Mouse (Mus musculus) E14TG2a.4 (cell line): ENCODE data around the gene Nxpe3.
"Not testable (repeated sequence)": the region's sequence is repeated elsewhere in the genome, so short reads cannot be mapped to it uniquely, and the experiment has no call there.

Source experiments
- H3K27me3 ChIP-seq: 2 replicates; pipeline ENCODE4 v1.6.1; 2014; ENCODE audit warnings: low read length, control low read depth; ENCODE audit not compliant: insufficient read depth
- H3K36me3 ChIP-seq: 2 replicates; pipeline ENCODE4 v1.6.1; 2014; ENCODE audit warnings: low read length, control low read depth; ENCODE audit not compliant: insufficient read depth
- H3K4me1 ChIP-seq: replicated peaks from 2 replicates; pipeline ENCODE4 v1.6.1; 2014; ENCODE audit warnings: low read depth, low read length, control low read depth
- H3K4me3 ChIP-seq: replicated peaks from 2 replicates; pipeline ENCODE4 v1.5.1; 2014; ENCODE audit warnings: mild to moderate bottlenecking, low read length
- H3K9me3 ChIP-seq: 2 replicates; pipeline ENCODE4 v1.6.1; 2014; ENCODE audit warnings: low read length, control low read depth
- CTCF ChIP-seq: conservative IDR thresholded peaks from 2 replicates; pipeline ENCODE4 v1.5.1; 2014; ENCODE audit warnings: low read length
- NANOG ChIP-seq: IDR thresholded peaks from 2 replicates; pipeline ENCODE4 v1.6.1; 2014; ENCODE audit warnings: borderline replicate concordance, low read length, mixed read lengths
- POU5F1 ChIP-seq: IDR thresholded peaks from 2 replicates; pipeline ENCODE4 v1.6.1; 2014; ENCODE audit warnings: low read length, borderline replicate concordance

The Nxpe3 gene

DNA sequence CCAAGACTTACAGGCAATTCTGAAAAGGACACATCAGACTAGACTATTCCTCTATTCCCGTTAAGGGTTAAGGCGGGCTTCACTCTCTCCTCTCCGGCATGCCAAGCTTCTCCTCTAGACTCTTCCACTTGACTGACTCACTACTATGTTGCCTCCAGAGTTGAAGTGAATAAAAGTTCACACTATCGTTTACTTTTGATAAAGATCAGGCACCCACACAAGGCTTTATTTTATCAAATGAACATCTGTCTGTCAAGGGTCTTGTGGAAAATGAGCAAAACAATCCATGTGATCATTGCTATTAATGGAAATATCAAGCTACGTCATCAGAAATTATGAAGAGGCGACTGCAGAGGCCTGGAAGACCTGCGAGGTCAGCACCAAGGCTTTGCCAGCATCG lies 47.4 kb downstream of the Nxpe3 start:
- no peak overlapping the region for H3K4me3 ChIP-seq
- H3K9me3 ChIP-seq: no peaks in the 10 kb centered on the region
- peaks cover 6% of the 10 kb centered on the region for H3K36me3 ChIP-seq
- no peaks in the 10 kb centered on the region for H3K27me3 ChIP-seq
- TF ChIP-seq POU5F1: no peak
- no peak for TF ChIP-seq NANOG
- TF ChIP-seq CTCF: no peak
- H3K4me1 ChIP-seq: peaks cover 11% of the 10 kb centered on the region; the same call in 1 of the 2 replicates

DNA sequence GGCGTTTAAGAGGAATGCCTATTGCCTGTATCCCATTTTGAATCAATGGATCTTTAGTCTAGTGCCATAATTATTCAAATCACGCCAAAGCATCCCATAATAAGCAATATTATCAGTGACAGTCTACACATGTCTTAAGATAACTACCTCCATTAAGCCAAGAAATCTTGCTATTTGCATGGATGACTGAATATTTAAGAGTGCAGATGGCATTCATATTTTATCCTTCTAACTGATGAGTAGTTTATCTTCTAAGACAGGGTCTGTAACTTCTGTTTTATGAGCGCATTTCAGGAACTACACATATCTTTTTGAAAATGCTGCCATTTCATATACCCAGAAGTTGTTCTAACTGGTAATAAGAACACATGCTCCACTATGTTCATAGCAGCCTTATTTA lies 50.2 kb downstream of the Nxpe3 start:
- Histone ChIP-seq H3K27me3 (no peaks in the 10 kb centered on the region), H3K36me3 (peaks cover 6% of the 10 kb centered on the region), H3K9me3 (no peaks in the 10 kb centered on the region), H3K4me1 (peaks cover 11% of the 10 kb centered on the region; the same call in 1 of the 2 replicates), H3K4me3 (no peak overlapping the region)
- TF ChIP-seq POU5F1: no peak

DNA sequence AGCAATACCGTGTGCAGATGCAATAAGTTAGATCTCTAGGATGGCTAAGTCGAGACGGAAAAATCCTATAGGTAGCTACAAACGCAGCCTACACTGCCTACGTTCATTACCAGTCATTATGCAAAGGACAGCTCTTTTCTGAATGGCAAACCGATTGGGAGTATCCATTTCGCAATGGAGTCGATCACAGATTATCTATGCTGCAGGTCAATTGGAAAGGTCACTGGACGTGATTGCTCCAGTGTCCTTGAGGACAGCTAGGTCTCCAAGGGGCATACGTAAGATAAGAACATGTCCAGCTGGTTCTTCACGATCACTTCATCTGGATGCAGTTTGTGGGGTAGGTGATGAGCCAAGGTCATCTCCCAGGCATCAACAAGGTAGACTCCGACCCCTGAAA lies 51.2 kb downstream of the Nxpe3 start:
- peaks cover 6% of the 10 kb centered on the region for H3K36me3 ChIP-seq
- peaks cover 7% of the 10 kb centered on the region; the same call in 1 of the 2 replicates for H3K4me1 ChIP-seq
- TF ChIP-seq CTCF (no peak), POU5F1 (no peak), NANOG (no peak)
- H3K9me3 ChIP-seq: no peaks in the 10 kb centered on the region
- peaks cover 3% of the 10 kb centered on the region; the same call in 1 of the 2 replicates for H3K27me3 ChIP-seq
- H3K4me3 ChIP-seq: no peak overlapping the region

DNA sequence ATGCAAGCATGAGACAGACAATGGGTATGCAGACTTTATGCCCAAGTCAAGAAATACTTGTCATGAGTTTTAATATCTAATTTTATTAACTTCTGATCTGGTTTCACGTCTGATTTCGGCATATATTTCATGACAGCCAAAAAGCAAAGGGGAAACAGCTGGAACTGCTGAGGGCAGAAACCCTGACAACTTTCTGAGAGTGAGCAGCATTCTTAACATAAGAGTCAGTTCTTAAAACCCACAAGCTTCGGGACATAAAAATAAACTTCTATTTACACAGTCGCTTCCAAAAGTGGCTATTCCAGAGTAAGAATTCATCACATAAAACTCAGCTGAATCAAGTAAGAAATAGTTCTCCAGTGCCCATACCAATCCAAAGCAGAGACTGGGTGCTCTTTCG lies 52.0 kb downstream of the Nxpe3 start:
- Histone ChIP-seq H3K4me3 (no peak overlapping the region), H3K4me1 (peaks cover 11% of the 10 kb centered on the region; the same call in 1 of the 2 replicates), H3K27me3 (peaks cover 9% of the 10 kb centered on the region), H3K9me3 (no peaks in the 10 kb centered on the region), H3K36me3 (peaks cover 6% of the 10 kb centered on the region)
- TF ChIP-seq NANOG (no peak), POU5F1 (no peak), CTCF (no peak)

DNA sequence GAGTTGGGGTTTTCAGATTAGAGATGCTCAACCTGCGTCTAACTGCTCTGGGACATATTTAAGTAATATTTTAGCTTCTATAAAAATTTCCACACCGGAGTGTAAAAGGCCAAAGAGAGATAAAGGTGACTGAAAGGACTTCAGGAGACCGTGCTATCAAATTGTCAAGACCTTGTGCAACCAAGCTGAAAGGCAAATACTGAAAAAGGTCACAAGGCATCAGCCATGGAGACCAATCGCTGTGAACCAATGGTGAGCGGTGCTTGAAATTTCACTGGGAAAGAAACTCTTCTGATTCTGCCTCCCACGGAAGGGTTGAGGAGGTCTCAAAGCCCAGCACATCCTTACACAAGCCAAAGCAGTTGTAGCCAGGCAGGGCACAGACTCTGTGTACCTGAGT lies 53.6 kb downstream of the Nxpe3 start:
- Histone ChIP-seq H3K9me3 (no peaks in the 10 kb centered on the region), H3K4me3 (no peak overlapping the region), H3K36me3 (peaks cover 6% of the 10 kb centered on the region), H3K4me1 (peaks cover 12% of the 10 kb centered on the region; the same call in 1 of the 2 replicates), H3K27me3 (peaks cover 15% of the 10 kb centered on the region)
- TF ChIP-seq POU5F1 (no peak), NANOG (no peak), CTCF (no peak)

DNA sequence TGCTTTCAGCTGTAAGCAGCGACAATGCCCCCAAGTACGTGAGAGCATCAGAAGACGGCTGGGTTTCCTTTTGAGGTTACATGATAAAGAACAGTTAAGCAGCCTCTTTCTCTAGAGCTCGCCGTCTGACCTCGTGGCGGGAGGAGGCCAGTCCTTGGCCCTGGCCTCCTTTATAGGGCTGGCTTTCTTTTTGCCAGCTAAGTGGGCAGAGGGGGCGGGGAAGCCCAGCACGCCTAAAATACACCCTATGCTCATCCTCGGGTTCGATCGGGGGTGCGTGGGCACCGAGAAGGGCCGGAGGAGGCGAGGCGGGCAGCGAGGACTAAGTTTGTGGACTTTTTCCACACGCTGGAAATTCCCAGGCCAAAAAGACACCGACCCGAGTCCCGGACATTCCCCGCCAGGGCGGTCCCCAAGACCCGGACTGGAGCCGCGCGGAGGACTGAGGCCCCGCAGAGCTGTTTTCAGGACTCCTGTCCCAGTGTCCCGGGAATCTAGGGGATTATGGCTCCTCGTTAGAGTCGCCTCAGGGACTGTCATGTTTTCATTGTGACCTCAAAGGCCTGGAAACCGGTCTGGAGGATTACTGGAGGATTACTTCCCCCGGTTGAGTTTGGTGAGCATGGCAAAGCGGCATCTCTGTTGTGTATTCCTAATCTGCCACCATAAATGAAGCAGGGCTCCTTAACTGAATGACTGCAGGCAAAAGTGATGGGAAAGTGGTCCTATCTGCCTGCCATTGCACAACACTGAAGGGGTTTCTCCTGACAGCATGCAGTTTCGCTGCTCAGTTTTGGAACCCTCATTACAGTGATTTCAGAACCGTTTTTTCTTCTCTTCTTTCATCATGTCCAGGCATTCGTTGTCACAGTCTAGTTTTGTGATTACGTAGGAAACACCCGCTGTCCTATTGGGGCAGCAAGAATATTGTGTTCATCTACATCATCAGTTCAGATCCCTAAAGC lies 56.3 kb downstream of the Nxpe3 start, which contains the start of gene Nfkbiz:
TSS of gene Nfkbiz (minus strand) at position 390 of the 965 bp plus-strand sequence.
- no peak for TF ChIP-seq NANOG
- no peak for TF ChIP-seq CTCF
- TF ChIP-seq POU5F1: no peak
- Histone ChIP-seq H3K27me3 (peaks cover 19% of the 10 kb centered on the region), H3K4me3 (peak within 1 kb of the TSS; percentile 76), H3K36me3 (no peaks in the 10 kb centered on the region), H3K4me1 (peaks cover 12% of the 10 kb centered on the region; the same call in 1 of the 2 replicates), H3K9me3 (no peaks in the 10 kb centered on the region)

DNA sequence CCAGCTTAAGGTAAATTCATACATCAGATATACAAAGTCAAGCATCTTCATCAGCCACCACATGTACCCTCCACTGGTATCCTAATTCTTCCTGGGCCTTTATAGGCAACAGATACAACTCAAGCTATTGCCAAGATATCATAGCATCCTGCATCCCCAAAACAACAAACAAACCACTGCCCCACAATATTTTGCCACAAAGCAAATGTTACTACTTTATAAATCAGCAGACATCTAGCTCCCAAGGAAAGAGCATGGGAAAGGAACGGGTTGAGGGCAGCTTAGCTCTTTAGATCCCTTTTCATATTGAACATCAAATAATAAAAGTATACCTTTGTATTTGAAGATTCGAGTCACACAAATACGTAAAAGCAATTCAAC lies 57.0 kb downstream of the Nxpe3 start:
- Histone ChIP-seq H3K9me3 (no peaks in the 10 kb centered on the region), H3K4me1 (peaks cover 12% of the 10 kb centered on the region; the same call in 1 of the 2 replicates), H3K36me3 (no peaks in the 10 kb centered on the region), H3K4me3 (no peak overlapping the region), H3K27me3 (peaks cover 19% of the 10 kb centered on the region)
- TF ChIP-seq NANOG (no peak), POU5F1 (no peak), CTCF (no peak)

DNA sequence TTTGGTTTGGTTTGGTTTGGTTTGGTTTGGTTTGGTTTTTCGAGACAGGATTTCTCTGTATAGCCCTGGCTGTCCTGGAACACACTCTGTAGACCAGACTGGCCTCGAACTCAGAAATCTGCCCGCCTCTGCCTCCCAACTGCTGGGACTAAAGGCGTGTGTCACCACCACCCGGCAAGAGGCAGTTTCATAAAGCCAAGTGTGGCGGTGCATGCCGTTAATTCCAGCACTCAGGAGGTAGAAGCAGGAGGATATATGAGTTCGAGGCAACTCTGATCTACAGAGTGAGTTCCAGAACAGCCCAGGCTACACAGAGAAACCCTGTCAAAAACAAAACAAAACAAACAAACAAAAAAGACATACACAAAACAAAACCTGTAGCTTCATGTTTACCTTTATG lies 57.4 kb downstream of the Nxpe3 start:
- H3K4me3 ChIP-seq, H3K9me3 ChIP-seq, H3K36me3 ChIP-seq: not testable (repeated sequence)
- Histone ChIP-seq H3K27me3 (peaks cover 19% of the 10 kb centered on the region), H3K4me1 (peaks cover 12% of the 10 kb centered on the region; the same call in 1 of the 2 replicates)
